Mouse (Mus musculus): ENCODE data around the gene Sesn1. TPM values are rescaled to one million over a fixed set of nuclear protein-coding genes. Genes with fewer than 3 reads are reported as not detected.
A peak's percentile ranks its signal among the peaks of the same experiment; 100 is the strongest.

Gene Sesn1
- total RNA-seq (2014; rRNA removed) = 19.9 and 24.6 TPM in 2 replicates
- 5.2 and 5.7 TPM in 2 replicates for polyA plus RNA-seq (2012; rRNA removed)

- Histone ChIP-seq H3K36me3 (ENCODE audit: control insufficient read depth, insufficient read depth, low read length) (no peaks in the 10 kb centered on the region), H3K79me2 (ENCODE audit: control insufficient read depth, insufficient read depth, low read length) (peaks cover 18% of the 10 kb centered on the region), H3K4me3 (ENCODE audit: insufficient read depth, low read depth, low read length) (peak within 1 kb of the TSS; percentile 83), H3K9ac (ENCODE audit: low read depth, low read length) (peak within 1 kb of the TSS; percentile 90), H3K4me1 (ENCODE audit: control insufficient read depth, insufficient read depth, low read length) (peaks cover 12% of the 10 kb centered on the region), H3K27me3 (ENCODE audit: control insufficient read depth, insufficient read depth, low read length) (no peaks in the 10 kb centered on the region), H3K27ac (replicated peaks; ENCODE audit: insufficient read depth, low read depth, low read length) (peak within 1 kb of the TSS; percentile 96)
- peak; percentile 75; the same call in 1 of the 2 replicates for TF ChIP-seq POLR2A (IDR thresholded peaks at IDR 0.05; ENCODE audit: extremely low read depth, insufficient read depth, low read length)
- no peak for TF ChIP-seq CTCF (IDR thresholded peaks at IDR 0.05; ENCODE audit: low read depth, low read length)
- DNase-seq (ENCODE audit: extremely low read depth, low read depth, low spot score) = peak; percentile 86
- WGBS = under 1% methylated on average over 69 of the region's 69 CpGs
Measured at GRCm38 (mm10) chr10:41809771-41810563, at the start of gene Sesn1, which contains the start of gene Cep57l1. Sesn1 (plus strand) TSS chr10:41809935. Cep57l1 (minus strand) TSS chr10:41809871.

DNA sequence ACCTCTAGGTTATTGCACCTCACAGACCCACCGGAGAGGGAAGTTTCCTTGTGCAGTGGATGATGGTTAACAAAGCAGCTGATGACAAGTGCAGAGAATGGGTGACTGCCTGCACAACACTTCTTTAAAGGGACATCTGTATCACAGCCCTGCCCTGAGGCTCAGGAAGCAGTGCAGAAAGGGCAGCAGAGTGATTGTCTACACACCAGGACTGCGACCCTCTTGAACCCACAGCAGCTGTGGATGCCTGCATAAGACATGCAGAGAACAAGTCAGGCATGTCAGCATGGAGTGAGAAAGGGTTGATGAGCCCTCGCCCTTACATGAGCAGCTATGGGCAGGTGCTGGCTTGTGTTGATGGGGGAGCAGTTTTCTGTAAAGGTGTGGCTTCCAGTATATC, 48.9 kb upstream of the Sesn1 start:
- Histone ChIP-seq H3K27me3 (ENCODE audit: control insufficient read depth, insufficient read depth, low read length) (no peaks in the 10 kb centered on the region), H3K36me3 (ENCODE audit: control insufficient read depth, insufficient read depth, low read length) (no peaks in the 10 kb centered on the region), H3K79me2 (ENCODE audit: control insufficient read depth, insufficient read depth, low read length) (no peaks in the 10 kb centered on the region), H3K27ac (replicated peaks; ENCODE audit: insufficient read depth, low read depth, low read length) (no peak overlapping the region), H3K9ac (ENCODE audit: low read depth, low read length) (no peak overlapping the region), H3K4me1 (ENCODE audit: control insufficient read depth, insufficient read depth, low read length) (no peaks in the 10 kb centered on the region), H3K4me3 (ENCODE audit: insufficient read depth, low read depth, low read length) (no peak overlapping the region)
- no peak for DNase-seq (ENCODE audit: extremely low read depth, low read depth, low spot score)
- 90% methylated on average over 3 of the region's 3 CpGs for WGBS
- TF ChIP-seq CTCF (IDR thresholded peaks at IDR 0.05; ENCODE audit: low read depth, low read length) = no peak
- no peak for TF ChIP-seq POLR2A (IDR thresholded peaks at IDR 0.05; ENCODE audit: extremely low read depth, insufficient read depth, low read length)

- no peak overlapping the region for H3K27ac ChIP-seq (replicated peaks; ENCODE audit: insufficient read depth, low read depth, low read length)
- H3K36me3 ChIP-seq (ENCODE audit: control insufficient read depth, insufficient read depth, low read length) = no peaks in the 10 kb centered on the region
- no peaks in the 10 kb centered on the region for H3K79me2 ChIP-seq (ENCODE audit: control insufficient read depth, insufficient read depth, low read length)
- DNase-seq (ENCODE audit: extremely low read depth, low read depth, low spot score) = peak; percentile 12
- no peaks in the 10 kb centered on the region for H3K4me1 ChIP-seq (ENCODE audit: control insufficient read depth, insufficient read depth, low read length)
- H3K4me3 ChIP-seq (ENCODE audit: insufficient read depth, low read depth, low read length) = no peak overlapping the region
- H3K27me3 ChIP-seq (ENCODE audit: control insufficient read depth, insufficient read depth, low read length) = no peaks in the 10 kb centered on the region
- TF ChIP-seq CTCF (IDR thresholded peaks at IDR 0.05; ENCODE audit: low read depth, low read length) (no peak), POLR2A (IDR thresholded peaks at IDR 0.05; ENCODE audit: extremely low read depth, insufficient read depth, low read length) (no peak)
- 92% methylated on average over 3 of the region's 3 CpGs for WGBS
- H3K9ac ChIP-seq (ENCODE audit: low read depth, low read length) = no peak overlapping the region
Measured at GRCm38 (mm10) chr10:41763741-41764385, 45.9 kb upstream of the Sesn1 start.

GRCm38 (mm10) chr10:41765586-41765985, 44.1 kb upstream of the Sesn1 start:
- WGBS = 95% methylated on average over 4 of the region's 4 CpGs
- Histone ChIP-seq H3K79me2 (ENCODE audit: control insufficient read depth, insufficient read depth, low read length) (no peaks in the 10 kb centered on the region), H3K4me3 (ENCODE audit: insufficient read depth, low read depth, low read length) (no peak overlapping the region), H3K9ac (ENCODE audit: low read depth, low read length) (no peak overlapping the region), H3K27ac (replicated peaks; ENCODE audit: insufficient read depth, low read depth, low read length) (no peak overlapping the region), H3K27me3 (ENCODE audit: control insufficient read depth, insufficient read depth, low read length) (no peaks in the 10 kb centered on the region), H3K36me3 (ENCODE audit: control insufficient read depth, insufficient read depth, low read length) (no peaks in the 10 kb centered on the region), H3K4me1 (ENCODE audit: control insufficient read depth, insufficient read depth, low read length) (no peaks in the 10 kb centered on the region)
- no peak for TF ChIP-seq CTCF (IDR thresholded peaks at IDR 0.05; ENCODE audit: low read depth, low read length)
- TF ChIP-seq POLR2A (IDR thresholded peaks at IDR 0.05; ENCODE audit: extremely low read depth, insufficient read depth, low read length) = no peak
- no peak for DNase-seq (ENCODE audit: extremely low read depth, low read depth, low spot score)

DNA sequence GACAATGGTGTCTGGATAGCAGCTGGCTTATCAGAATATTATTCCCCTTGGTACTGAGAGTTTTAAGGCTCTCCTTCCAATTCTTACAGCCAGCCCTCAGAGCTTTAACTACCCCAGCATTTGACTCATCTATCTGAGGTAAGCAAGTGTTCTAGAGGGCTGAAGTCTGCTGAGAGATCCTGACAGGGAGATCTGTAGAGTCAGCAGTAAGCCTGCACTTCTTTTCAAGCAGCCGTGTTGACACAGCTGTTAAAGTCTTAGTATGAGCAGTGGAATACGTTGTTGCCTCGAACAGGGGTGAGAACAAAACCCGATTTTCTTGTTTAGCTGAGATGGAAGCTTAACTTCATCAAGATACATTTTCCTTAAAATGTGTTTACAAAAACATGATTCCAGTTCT, 43.5 kb upstream of the Sesn1 start:
- 82% methylated on average over 4 of the region's 4 CpGs for WGBS
- H3K27ac ChIP-seq (replicated peaks; ENCODE audit: insufficient read depth, low read depth, low read length) = no peak overlapping the region
- H3K79me2 ChIP-seq (ENCODE audit: control insufficient read depth, insufficient read depth, low read length) = no peaks in the 10 kb centered on the region
- no peak overlapping the region for H3K4me3 ChIP-seq (ENCODE audit: insufficient read depth, low read depth, low read length)
- H3K4me1 ChIP-seq (ENCODE audit: control insufficient read depth, insufficient read depth, low read length) = no peaks in the 10 kb centered on the region
- no peaks in the 10 kb centered on the region for H3K36me3 ChIP-seq (ENCODE audit: control insufficient read depth, insufficient read depth, low read length)
- no peak overlapping the region for H3K9ac ChIP-seq (ENCODE audit: low read depth, low read length)
- TF ChIP-seq CTCF (IDR thresholded peaks at IDR 0.05; ENCODE audit: low read depth, low read length) (no peak), POLR2A (IDR thresholded peaks at IDR 0.05; ENCODE audit: extremely low read depth, insufficient read depth, low read length) (no peak)
- H3K27me3 ChIP-seq (ENCODE audit: control insufficient read depth, insufficient read depth, low read length) = no peaks in the 10 kb centered on the region
- no peak for DNase-seq (ENCODE audit: extremely low read depth, low read depth, low spot score)

All from liver, adult 2 months (tissue).